In genomic region chr8:115186882-115187281, GRCm38 (mm10) we compare ENCODE assay signal across 9 mouse cellular contexts.
DNase-seq lines count a peak whose midpoint lies in the region; ATAC-seq lines count a peak whose summit lies in the region.
"Had no signal": no experiment of that assay in that cellular context is flagged by ENCODE, and none has a peak within 500 bp of the region (broad histone marks: within the 10 kb centered on the region; RNA-seq: fewer than 3 reads in every experiment).

No protein-coding gene starts in this region.

- H3K9ac ChIP-seq in midbrain, embryonic 13.5 days (replicated peaks) = no peak overlapping the region
- no peak overlapping the region for H3K9ac ChIP-seq in midbrain, embryonic 11.5 days (ENCODE audit: low read length)
- H3K9ac ChIP-seq in embryonic facial prominence, embryonic 14.5 days (ENCODE audit: low read depth, low read length) = no peak overlapping the region
- H3K9ac ChIP-seq: limb, embryonic 15.5 days had no signal

- no peak overlapping the region for H3K4me2 ChIP-seq in midbrain, embryonic 13.5 days (replicated peaks)
- no peak overlapping the region for H3K4me2 ChIP-seq in midbrain, embryonic 11.5 days
- no peak overlapping the region for H3K4me2 ChIP-seq in embryonic facial prominence, embryonic 14.5 days (ENCODE audit: low read depth, low read length)
- H3K4me2 ChIP-seq: limb, embryonic 15.5 days had no signal

- no peaks in the 10 kb centered on the region for H3K36me3 ChIP-seq in midbrain, embryonic 13.5 days
- no peaks in the 10 kb centered on the region for H3K36me3 ChIP-seq in midbrain, embryonic 11.5 days (ENCODE audit: control insufficient read depth, insufficient read depth, low read length)
- H3K36me3 ChIP-seq in embryonic facial prominence, embryonic 14.5 days (ENCODE audit: control insufficient read depth, insufficient read depth, low read length) = no peaks in the 10 kb centered on the region
- H3K36me3 ChIP-seq: limb, embryonic 15.5 days had no signal

- no peaks in the 10 kb centered on the region for H3K9me3 ChIP-seq in midbrain, embryonic 13.5 days
- no peaks in the 10 kb centered on the region for H3K9me3 ChIP-seq in midbrain, embryonic 11.5 days (ENCODE audit: control insufficient read depth, low read length)
- no peaks in the 10 kb centered on the region for H3K9me3 ChIP-seq in embryonic facial prominence, embryonic 14.5 days (ENCODE audit: control insufficient read depth, low read length)
- H3K9me3 ChIP-seq: limb, embryonic 15.5 days had no signal

- H3K27ac ChIP-seq in midbrain, embryonic 13.5 days = no peak overlapping the region
- no peak overlapping the region for H3K27ac ChIP-seq in midbrain, embryonic 11.5 days (ENCODE audit: low read depth, low read length)
- no peak overlapping the region for H3K27ac ChIP-seq in embryonic facial prominence, embryonic 14.5 days (replicated peaks; ENCODE audit: low read depth, low read length)
- H3K27ac ChIP-seq: limb, embryonic 15.5 days had no signal

- ATAC-seq in midbrain, embryonic 13.5 days = peak; percentile 62; the same call in 1 of the 2 replicates
- no peak for ATAC-seq in midbrain, embryonic 11.5 days (ENCODE audit: low FRiP score)
- peak; percentile 57; the same call in 1 of the 2 replicates for ATAC-seq in embryonic facial prominence, embryonic 14.5 days (ENCODE audit: low read depth)

- peaks cover 9% of the 10 kb centered on the region for H3K4me1 ChIP-seq in midbrain, embryonic 13.5 days (replicated peaks)
- H3K4me1 ChIP-seq in midbrain, embryonic 11.5 days (ENCODE audit: control insufficient read depth, insufficient read depth, low read length) = no peaks in the 10 kb centered on the region
- peaks cover 5% of the 10 kb centered on the region; the same call in 1 of the 2 replicates for H3K4me1 ChIP-seq in embryonic facial prominence, embryonic 14.5 days (ENCODE audit: control insufficient read depth, insufficient read depth, low read length)

- no peak for DNase-seq in midbrain, embryonic 11.5 days (ENCODE audit: low spot score, missing footprints)
- peak; percentile 81 for DNase-seq in embryonic facial prominence, embryonic 14.5 days (ENCODE audit: low spot score)
- DNase-seq in kidney, adult 18-20 months = peak; percentile 40
- DNase-seq in skeletal muscle tissue, adult 2 months (ENCODE audit: low read depth, low spot score) = peak; percentile 49
- no peak for DNase-seq in testis, postnatal 10 days (ENCODE audit: low spot score)
- no peak for DNase-seq in layer of hippocampus, adult 18-20 months (ENCODE audit: low spot score in 2 of 2)
- DNase-seq: thymus, postnatal 25 days had no signal

- no peaks in the 10 kb centered on the region for H3K27me3 ChIP-seq in midbrain, embryonic 13.5 days
- H3K27me3 ChIP-seq in midbrain, embryonic 11.5 days (ENCODE audit: control insufficient read depth, insufficient read depth, low read length) = no peaks in the 10 kb centered on the region
- H3K27me3 ChIP-seq in embryonic facial prominence, embryonic 14.5 days (replicated peaks; ENCODE audit: control insufficient read depth, insufficient read depth, low read length) = no peaks in the 10 kb centered on the region

- 16% methylated on average over 1 of the region's 2 CpGs for WGBS in midbrain, embryonic 13.5 days
- WGBS in midbrain, embryonic 11.5 days = 5% methylated on average over 1 of the region's 2 CpGs
- 25% methylated on average over 1 of the region's 2 CpGs for WGBS in embryonic facial prominence, embryonic 14.5 days

- H3K4me3 ChIP-seq in midbrain, embryonic 13.5 days (replicated peaks) = no peak overlapping the region
- H3K4me3 ChIP-seq in midbrain, embryonic 11.5 days (ENCODE audit: low read depth, low read length) = no peak overlapping the region
- H3K4me3 ChIP-seq in embryonic facial prominence, embryonic 14.5 days (ENCODE audit: low read depth, low read length) = no peak overlapping the region
- H3K4me3 ChIP-seq: limb, embryonic 15.5 days had no signal

Comparison
In these comparisons a context has a peak if more than half of its experiments do, and no peak if none do; other contexts are left out.
1. DNase-seq: peak in embryonic facial prominence, embryonic 14.5 days (single experiment), kidney, adult 18-20 months (single experiment) and skeletal muscle tissue, adult 2 months (single experiment); none in midbrain, embryonic 11.5 days (single experiment), testis, postnatal 10 days (single experiment) and layer of hippocampus, adult 18-20 months (0 of 2).